Mouse (Mus musculus): ENCODE results near the gene Inpp5a.
A peak's percentile ranks its signal among the peaks of the same experiment; 100 is the strongest.

The Inpp5a gene

GRCm38 (mm10) chr7:139377381-139377780 lies 11.5 kb upstream of the Inpp5a start:
- DNase-seq: no peak

DNA sequence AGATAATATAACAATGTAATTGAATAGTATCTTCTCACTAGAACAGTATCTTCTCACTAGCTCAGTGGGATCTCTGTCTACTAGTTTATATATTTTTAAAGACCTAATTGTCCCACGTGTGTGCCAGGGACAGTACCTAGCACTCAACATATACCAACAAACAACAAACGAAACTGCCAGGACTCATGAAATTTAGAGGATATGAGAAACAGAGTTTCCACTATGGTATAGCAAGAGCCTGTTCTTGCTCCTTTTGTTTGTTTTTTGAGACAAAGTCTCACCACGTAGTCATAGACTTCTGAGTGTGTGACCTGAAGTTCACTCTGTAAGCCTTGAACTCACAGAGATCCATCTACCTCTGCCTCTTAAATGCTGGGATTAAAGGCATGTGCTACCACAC lies 10.6 kb upstream of the Inpp5a start:
- no peak for DNase-seq

GRCm38 (mm10) chr7:139379745-139380144 lies 9.2 kb upstream of the Inpp5a start:
- DNase-seq: no peak

GRCm38 (mm10) chr7:139380225-139380624 lies 8.7 kb upstream of the Inpp5a start:
- no peak for DNase-seq

GRCm38 (mm10) chr7:139381877-139382276 lies 7.0 kb upstream of the Inpp5a start:
- no peak for DNase-seq

DNA sequence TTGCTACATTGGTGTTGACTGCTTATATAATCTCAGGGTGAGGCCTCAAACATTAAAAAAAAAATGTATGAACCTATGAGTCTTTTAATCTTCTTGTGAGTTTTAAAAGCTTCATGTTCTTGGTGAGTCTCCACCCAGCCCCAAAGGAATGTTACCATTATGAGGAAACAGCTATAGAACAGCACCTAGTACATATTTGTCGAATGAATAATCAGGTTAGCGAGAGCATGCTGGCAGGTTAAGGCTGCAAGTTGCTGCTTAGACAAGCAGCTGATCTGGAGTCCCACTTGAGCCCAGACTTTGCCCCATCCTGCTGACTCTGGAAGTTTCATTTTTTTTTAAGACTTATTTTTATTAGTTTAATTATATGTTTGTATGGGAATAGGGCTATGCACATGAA lies 6.1 kb upstream of the Inpp5a start:
- DNase-seq: no peak

DNA sequence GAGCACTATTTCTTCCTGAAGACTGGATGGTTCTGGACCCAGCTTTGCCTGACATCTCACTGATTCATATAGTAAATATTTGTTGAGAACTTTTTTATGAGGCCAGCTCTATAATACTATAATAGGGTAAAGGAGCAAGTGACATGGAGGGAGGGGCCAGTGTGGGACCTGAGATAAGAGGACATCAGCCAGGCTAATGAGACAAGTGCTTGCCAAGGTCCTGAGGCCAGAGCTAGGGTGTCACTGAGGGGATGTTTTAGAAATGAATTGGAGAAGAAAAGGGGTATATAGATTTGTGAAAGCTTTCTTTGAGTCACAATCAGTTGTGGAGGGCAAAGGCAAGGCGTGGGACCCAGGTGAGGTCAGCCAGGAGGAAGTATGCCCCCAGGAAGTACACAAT lies 4.4 kb upstream of the Inpp5a start:
- no peak for DNase-seq

- DNase-seq: no peak
Measured at GRCm38 (mm10) chr7:139384916-139385530, 3.9 kb upstream of the Inpp5a start.

GRCm38 (mm10) chr7:139386933-139387690 lies 1.8 kb upstream of the Inpp5a start:
- DNase-seq: no peak

DNA sequence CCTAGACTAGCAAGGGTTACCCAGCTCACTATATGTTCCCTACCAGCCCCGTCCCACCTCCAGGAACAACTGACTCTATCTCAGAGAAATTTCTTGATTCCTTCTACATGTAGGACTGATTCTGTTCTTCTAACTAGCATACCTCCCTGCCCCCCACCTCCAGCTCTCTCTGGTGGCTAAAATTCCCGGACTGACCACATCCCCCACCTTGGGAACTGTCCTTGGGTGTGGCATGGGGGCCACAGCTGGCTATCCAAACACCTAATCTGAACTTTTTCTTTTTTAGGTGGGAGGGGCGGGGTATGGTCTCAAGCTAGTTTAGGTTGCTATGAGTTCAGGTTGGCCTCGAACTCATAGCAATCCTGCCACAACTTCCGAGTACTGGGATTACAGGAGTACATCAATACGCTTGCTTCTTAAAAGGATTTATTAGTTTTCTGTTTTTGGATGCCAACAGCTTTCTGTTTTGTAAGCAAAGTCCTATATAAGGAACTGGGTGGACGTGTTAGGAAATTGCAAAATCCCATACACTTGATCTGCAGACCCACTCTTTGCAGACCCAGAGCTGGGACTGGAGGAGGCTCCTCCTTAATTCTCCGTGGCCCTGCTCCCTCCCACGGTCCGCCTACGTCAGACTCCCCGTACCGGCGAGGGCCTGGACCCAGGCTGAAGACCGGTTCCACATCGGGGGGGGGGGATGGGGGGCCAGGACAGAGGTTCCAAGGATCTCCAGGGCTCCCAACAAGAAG lies 814 bp upstream of the Inpp5a start:
- DNase-seq: no peak

- no peak for DNase-seq
Measured at GRCm38 (mm10) chr7:139389213-139389761, 378 bp downstream of the Inpp5a start.

DNA sequence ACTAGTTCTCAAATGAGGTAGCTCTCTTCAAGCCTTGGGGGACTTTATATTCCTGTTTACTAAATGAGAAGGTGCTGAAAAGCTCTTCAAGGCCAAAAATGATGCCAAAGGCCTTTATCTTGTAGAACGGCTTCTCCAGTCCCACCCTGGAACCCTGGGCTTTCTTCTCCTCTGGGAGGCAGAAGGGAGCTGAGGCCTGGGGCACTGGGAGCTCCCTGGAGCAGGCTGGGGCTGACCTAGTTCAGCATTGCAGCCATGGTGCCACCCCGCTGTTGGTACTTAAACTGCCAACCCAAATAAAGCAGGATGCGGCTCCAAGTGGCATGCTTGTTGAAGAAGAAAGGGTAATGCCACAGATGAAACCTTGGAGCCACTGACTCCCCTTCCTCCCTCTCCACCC lies 1.5 kb downstream of the Inpp5a start:
- DNase-seq: peak; percentile 75

- DNase-seq: no peak
Measured at GRCm38 (mm10) chr7:139390926-139391325, 2.0 kb downstream of the Inpp5a start.

- no peak for DNase-seq
Measured at GRCm38 (mm10) chr7:139391691-139392090, 2.8 kb downstream of the Inpp5a start.

DNA sequence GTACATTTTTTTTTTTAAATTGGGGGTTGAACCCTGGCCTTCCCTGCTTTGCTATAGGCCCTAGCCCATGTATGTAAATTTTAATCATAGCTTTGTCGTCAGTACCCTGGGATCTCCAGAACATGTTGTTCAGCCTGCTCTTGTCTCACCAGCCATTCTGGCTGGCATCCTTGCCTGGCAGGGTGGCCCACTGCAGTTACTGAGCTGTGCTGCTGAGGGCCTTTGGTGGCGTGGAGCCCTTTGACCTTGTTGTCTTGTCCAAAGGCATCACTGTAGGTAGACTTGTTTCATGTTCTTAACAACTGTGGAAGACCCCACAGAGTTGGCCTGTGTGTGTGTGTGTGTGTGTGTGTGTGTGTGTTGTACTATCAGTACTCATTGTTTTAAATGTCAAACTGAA lies 3.2 kb downstream of the Inpp5a start:
- DNase-seq: no peak

- no peak for DNase-seq
Measured at GRCm38 (mm10) chr7:139392691-139393235, 3.9 kb downstream of the Inpp5a start.

GRCm38 (mm10) chr7:139397521-139397920 lies 8.6 kb downstream of the Inpp5a start:
- peak; percentile 88 for DNase-seq

DNA sequence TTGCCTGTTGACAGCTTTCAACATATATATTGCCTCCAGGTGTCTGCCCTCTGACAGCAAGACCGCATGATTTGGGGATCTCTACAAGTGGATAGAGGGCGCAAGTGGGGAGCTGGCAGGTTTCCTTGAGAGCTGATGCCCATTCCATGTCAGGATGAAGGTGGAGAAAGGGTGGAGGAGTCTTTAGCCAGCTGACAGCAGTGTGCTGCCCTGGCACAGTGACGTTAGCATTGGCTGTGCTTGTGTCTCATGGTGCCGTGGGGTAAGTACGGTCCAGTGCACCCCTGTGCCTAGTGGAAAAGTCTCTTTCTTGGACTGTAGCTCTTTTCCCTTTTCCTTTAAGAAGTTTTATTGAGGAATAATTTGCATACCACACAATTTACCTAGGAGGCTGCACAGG lies 9.2 kb downstream of the Inpp5a start:
- DNase-seq: no peak

- DNase-seq: peak; percentile 50
Measured at GRCm38 (mm10) chr7:139398530-139399021, 9.7 kb downstream of the Inpp5a start.

DNA sequence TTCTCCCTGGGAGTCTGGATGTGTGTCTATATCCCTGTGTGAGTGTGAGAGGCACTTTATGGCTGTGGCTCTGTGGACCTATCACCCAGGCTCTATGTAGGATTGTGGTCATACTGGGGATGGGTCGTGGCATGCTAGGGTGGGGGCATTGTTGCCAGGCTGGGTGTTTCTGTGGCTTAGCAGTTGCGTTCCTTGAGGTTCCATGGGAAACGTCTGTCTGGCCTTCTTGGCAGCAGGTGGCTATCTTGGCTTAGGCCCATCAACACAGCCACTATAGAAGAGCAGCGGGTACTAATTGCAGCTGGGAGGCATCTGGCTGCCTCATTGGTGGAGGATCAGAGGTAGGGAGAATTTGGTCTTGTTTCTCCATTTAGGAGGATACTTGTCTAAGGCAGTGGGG lies 10.7 kb downstream of the Inpp5a start:
- DNase-seq: no peak

- no peak for DNase-seq
Measured at GRCm38 (mm10) chr7:139399977-139400685, 11.2 kb downstream of the Inpp5a start.

DNA sequence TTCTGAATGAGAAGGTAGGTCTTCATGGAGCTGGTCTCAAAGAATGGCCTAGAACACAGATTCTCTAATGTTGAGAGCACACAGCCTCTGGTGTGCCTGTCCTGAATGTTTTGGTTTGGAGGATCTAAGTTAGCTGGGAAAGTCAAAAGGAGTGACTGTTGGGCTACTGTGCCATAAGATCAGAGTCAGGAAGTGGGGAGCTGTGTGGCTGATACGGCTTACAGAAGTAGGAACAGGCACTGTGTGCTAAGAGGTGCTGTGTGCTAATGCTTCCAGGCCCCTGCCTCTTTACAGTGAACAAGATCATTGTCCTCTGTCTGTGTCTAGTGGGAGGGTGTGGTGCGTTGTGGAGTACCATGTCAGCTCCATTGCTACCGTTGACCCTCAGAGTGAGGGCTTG lies 12.0 kb downstream of the Inpp5a start:
- no peak for DNase-seq

- no peak for DNase-seq
Measured at GRCm38 (mm10) chr7:139401791-139402190, 12.9 kb downstream of the Inpp5a start.

Data from retina, postnatal 1 day (tissue).